Mouse (Mus musculus): Measurements from ENCODE around the gene Gm38655.

- TF ChIP-seq CTCF (IDR thresholded peaks at IDR 0.05; ENCODE audit: low read depth, low read length) (no peak), POLR2A (IDR thresholded peaks at IDR 0.05; ENCODE audit: borderline replicate concordance, low read depth, low read length) (no peak)
Measured at GRCm38 (mm10) chr17:25135622-25136021, 39.6 kb downstream of the Gm38655 start.

Measured in bone marrow macrophage, adult 2 months (primary cell).